Mouse (Mus musculus) natural killer cell, adult 2 months (primary cell): ENCODE results near the gene Cacna1c.
A peak's percentile ranks its signal among the peaks of the same experiment; 100 is the strongest.

Experiments
- DNase-seq, 2 experiments: peaks; one replicate each; pipeline ENCODE4 v3.0.0; 2022; ENCODE audit warnings: low spot score in 2 of 2

The Cacna1c gene

GRCm38 (mm10) chr6:119165677-119166076 lies 30.5 kb downstream of the Cacna1c start:
- no peak for DNase-seq

GRCm38 (mm10) chr6:119145109-119145508 lies 51.1 kb downstream of the Cacna1c start:
- DNase-seq = no peak

- DNase-seq = no peak
Observed at GRCm38 (mm10) chr6:119139561-119139960, 56.7 kb downstream of the Cacna1c start.

GRCm38 (mm10) chr6:119137768-119138167 lies 58.5 kb downstream of the Cacna1c start:
- DNase-seq = no peak

- DNase-seq = no peak
Observed at GRCm38 (mm10) chr6:119132863-119133262, 63.4 kb downstream of the Cacna1c start.

GRCm38 (mm10) chr6:119132111-119132735 lies 64.0 kb downstream of the Cacna1c start:
- no peak for DNase-seq

GRCm38 (mm10) chr6:119129664-119130063 lies 66.6 kb downstream of the Cacna1c start:
- peak; percentile 37 to 42 for DNase-seq

- no peak for DNase-seq
Observed at GRCm38 (mm10) chr6:119128521-119128920, 67.7 kb downstream of the Cacna1c start.

- no peak for DNase-seq
Observed at GRCm38 (mm10) chr6:119128076-119128475, 68.1 kb downstream of the Cacna1c start.

GRCm38 (mm10) chr6:119126991-119127390 lies 69.2 kb downstream of the Cacna1c start:
- no peak for DNase-seq

- no peak for DNase-seq
Observed at GRCm38 (mm10) chr6:119118371-119118770, 77.8 kb downstream of the Cacna1c start.

GRCm38 (mm10) chr6:119116290-119116689 lies 79.9 kb downstream of the Cacna1c start:
- no peak for DNase-seq

GRCm38 (mm10) chr6:119113362-119113761 lies 82.9 kb downstream of the Cacna1c start:
- no peak for DNase-seq

GRCm38 (mm10) chr6:119110369-119110768 lies 85.8 kb downstream of the Cacna1c start:
- no peak for DNase-seq

- peak in 1 of 2 experiments; percentile 32 for DNase-seq
Observed at GRCm38 (mm10) chr6:119108466-119109394, 87.5 kb downstream of the Cacna1c start.

GRCm38 (mm10) chr6:119107856-119108465 lies 88.3 kb downstream of the Cacna1c start:
- no peak for DNase-seq

- no peak for DNase-seq
Observed at GRCm38 (mm10) chr6:119107140-119107855, 88.9 kb downstream of the Cacna1c start.

GRCm38 (mm10) chr6:119106726-119107125 lies 89.5 kb downstream of the Cacna1c start:
- DNase-seq = no peak

GRCm38 (mm10) chr6:119105651-119106595 lies 90.3 kb downstream of the Cacna1c start:
- DNase-seq = no peak

GRCm38 (mm10) chr6:119104246-119104645 lies 92.0 kb downstream of the Cacna1c start:
- peak in 1 of 2 experiments; percentile 9 for DNase-seq

GRCm38 (mm10) chr6:119102936-119103335 lies 93.3 kb downstream of the Cacna1c start:
- DNase-seq = no peak
